Mouse (Mus musculus) ZHBTc4 (cell line): ENCODE results near the gene Abcb9.
A peak's percentile ranks its signal among the peaks of the same experiment; 100 is the strongest.

ENCODE experiments used
- DNase-seq: peaks from one replicate; pipeline ENCODE4 v3.0.0-alpha.2; 2011; ENCODE audit warnings: low read depth, low spot score

Gene Abcb9

DNA sequence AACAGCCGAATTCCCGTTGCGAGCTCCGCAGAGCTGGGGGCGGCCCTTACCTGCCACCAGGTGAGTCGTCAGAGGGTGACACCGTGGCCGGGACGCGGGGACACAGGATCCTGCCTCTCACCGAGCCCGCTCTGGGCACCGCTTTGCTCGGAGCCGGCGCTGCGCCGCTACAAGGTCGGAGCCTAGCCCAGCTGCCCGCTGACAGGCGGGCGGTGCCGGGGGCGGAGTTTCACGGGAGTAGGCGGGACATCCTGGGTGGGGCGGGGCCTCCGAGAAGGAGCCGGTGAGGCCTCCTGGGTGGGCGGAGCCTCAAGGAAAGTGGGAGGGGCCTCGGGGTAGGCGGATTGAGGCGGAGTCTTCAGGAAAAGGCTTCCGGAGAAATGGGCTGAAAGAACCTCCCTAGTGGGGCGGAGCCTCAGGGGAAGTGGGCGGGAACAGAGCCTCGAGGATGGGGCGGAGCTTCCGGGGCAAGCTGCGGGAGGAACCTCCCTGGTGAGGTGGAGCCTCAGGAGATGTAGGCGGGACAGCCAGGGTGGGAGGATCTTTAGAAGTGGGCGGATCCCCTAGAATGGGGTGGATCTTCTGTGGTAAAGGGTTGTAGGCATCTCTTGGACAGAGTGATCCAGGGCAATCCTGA lies at the start of gene Abcb9:
Gene Abcb9, minus strand, starts transcription at position 203 of the 637 bp plus-strand sequence.
- DNase-seq: peak; percentile 98

DNA sequence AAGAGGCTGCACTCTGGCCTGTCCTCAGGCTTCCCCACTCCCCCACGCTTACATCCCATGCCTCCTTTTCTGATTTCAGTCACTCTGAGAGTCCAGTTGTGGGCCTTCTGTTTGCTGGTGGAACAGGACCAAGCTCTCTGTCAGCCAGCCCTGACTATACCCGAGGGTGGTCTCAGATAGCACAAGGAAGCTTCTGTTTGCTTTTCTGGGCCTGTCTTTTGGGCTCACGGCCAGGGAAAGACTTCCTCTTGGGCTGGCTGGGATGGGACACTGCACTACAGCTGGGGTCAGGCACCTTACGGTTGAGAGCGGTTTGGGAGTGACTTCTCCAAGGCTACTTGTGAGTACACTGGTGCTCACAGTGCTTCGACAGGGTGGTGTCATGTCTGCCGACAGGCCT lies 42.5 kb upstream of the Abcb9 start:
- no peak for DNase-seq

DNA sequence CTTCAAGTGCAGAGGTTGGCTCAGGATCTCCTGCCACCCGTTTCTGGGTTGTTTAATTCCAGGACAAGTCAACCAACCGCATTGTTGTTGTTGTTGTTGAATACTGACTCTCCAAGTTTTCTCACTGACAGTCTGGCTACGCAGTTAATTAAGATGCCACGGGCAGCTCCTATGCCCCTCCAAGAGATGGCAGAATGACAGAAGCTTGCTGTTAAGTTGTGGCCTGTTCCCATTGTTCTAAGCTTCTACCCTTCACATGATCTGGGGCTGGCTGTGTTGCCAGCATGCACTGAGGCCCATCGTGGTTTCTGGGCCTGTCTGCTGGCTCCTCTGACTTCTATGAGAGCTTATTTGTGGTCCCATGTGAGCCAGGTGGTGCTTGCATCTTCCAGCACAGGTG lies 38.7 kb upstream of the Abcb9 start:
- DNase-seq: no peak

DNA sequence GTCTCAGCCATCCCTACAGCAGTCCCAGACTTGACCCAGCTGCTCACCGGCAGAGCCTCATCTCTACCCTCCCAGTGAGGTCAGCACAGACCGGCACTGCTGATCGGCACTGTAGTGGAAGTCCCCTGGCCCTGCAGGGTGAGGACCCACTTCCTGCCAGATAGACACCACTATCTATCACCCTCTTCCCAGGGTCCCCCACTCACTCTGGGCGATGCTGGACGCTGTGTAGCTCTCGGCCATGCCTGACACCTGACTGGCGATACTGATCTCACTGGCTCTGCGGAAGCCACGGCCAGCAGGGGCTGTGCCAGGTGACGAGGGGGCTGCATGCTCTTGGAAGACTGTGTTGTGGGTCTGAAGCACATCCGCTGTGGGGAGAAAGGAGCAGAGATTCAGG lies 29.5 kb upstream of the Abcb9 start:
- DNase-seq: no peak

DNA sequence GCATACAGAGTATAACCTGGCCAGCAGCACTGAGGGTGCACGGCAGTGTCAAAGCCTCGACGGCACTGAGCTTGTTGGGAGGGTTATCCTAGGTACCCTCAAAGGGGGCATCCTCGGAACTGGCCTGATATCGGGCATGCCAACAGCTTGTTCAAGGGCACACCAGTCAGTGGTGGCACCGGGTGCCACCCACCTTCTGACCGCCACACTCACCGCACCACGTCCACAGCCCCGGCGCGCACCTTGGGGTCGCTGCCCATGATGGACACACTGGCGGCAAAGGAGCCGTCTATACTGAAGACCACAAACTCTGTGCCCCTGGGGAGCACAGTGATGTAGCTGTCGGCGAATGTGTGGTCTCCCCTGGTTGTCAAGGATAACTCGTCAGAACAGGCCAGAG lies 26.8 kb upstream of the Abcb9 start:
- DNase-seq: no peak

GRCm38 (mm10) chr5:124119204-124119603 lies 23.6 kb upstream of the Abcb9 start:
- DNase-seq: no peak

GRCm38 (mm10) chr5:124115990-124116845 lies 20.6 kb upstream of the Abcb9 start, which contains the start of gene Arl6ip4:
Gene Arl6ip4, plus strand, starts transcription at chr5:124116089.
- peak; percentile 86 for DNase-seq

DNA sequence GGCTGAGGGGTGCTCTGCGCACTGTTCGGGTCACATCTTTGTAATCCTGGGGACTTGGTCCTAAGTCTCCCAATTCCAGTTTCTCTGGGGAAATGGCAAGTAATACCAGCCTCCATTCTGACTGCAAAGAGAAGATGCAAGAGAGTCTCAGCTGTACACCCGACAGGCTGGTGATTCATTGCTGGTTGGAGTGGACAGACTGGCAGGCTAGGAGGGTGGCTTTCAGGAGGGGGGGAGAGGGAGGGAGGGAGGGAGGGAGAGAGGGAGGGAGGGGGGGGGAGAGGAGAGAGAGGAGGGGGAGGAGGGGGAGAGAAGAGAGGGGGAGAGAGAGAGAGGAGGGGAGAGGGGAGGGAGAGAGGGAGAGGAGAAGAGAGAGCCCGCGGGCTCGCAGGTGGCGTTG lies 19.9 kb upstream of the Abcb9 start:
- DNase-seq: no peak

DNA sequence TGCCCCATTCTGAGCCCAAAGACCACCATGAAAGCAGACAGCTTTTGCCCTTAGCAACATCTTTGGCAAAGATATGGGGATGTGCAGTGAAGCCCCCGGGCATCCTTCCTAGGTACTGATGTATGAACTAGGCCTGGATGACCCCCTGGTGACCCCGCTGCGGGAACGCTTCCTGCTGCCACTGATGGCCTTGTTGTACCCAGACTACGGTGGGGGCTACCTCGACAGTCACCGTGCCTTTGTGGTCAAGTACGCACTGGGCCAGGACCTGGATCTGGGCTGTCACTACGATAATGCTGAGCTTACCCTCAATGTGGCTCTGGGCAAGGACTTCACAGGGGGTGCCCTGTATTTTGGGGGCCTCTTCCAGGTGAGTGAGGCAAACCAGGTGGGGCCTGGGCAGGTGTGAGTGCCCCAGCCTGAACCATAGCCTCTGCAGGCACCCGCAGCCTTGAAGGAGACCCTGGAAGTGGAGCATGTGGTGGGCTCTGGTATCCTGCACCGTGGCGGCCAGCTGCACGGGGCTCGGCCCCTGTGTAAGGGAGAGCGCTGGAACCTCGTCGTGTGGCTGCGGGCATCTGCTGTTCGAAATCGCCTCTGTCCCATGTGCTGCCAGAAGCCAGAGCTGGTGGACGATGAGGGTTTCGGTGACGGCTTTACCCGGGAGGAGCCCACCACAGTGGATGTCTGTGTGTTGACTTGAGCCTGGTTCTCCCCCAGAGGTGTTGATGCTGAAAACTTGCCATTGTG lies 18.9 kb upstream of the Abcb9 start:
- DNase-seq: no peak

GRCm38 (mm10) chr5:124113030-124113429 lies 17.4 kb upstream of the Abcb9 start:
- peak; percentile 69 for DNase-seq

DNA sequence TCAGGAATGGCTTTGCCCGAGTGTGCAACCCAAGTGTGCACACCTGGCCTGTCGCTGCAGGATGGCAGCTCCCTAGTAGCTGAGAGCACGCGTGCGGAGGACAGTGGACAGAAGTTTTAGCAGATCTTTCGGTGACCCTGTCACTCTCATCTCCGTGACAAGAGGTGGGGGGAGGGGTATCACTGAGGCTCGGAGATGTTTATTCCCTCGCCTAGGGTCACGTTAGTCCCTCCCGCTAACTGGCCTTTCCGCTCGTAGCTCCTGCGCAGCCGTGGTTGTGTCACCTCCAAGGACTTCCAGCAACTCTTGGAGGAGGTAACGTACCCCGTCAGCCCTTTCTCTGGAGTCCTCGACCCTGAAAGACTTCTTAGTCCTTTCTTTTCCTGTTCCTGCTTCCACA lies 16.9 kb upstream of the Abcb9 start:
- DNase-seq: no peak

DNA sequence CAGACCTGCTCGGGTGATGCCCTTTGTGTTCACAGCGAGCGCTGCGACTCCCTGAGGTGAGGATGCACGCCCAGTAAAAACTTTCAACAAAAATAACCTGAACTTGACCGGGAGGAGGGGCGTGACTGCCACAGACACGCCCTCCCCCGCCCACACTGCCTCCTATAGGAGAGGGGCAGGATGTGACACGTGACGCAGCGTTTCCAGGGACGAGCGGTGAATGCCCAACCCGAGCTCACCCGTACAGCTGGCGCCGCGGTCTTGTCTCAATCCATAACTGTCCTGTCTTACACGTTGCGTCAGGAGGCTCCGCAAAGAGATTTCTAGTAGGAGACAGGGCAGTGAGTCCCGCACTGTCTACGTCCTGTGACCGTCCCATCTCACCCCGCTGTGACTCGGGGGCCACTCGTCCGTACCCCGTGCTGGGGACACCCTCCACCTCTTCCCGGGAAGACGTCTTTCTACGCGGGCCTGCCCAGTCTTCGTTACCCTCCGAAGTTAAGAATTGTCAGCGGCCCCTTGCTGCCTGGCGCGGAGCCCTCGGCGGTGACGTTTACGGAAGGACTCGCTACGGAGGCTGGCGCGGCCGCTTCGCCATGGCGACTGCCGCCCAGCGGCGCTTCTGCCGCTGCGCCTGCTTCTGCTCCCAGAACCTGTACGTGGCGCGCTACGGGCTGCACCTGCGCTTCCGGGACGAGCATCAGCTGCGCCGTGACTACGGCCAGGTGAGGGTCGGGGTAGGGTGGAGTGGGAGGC lies 16.3 kb upstream of the Abcb9 start, which contains the start of gene Ogfod2:
Gene Ogfod2, plus strand, starts transcription at position 556 of the 756 bp plus-strand sequence.
- peak; percentile 87 for DNase-seq

- no peak for DNase-seq
Observed at GRCm38 (mm10) chr5:124111077-124111741, 15.6 kb upstream of the Abcb9 start.

DNA sequence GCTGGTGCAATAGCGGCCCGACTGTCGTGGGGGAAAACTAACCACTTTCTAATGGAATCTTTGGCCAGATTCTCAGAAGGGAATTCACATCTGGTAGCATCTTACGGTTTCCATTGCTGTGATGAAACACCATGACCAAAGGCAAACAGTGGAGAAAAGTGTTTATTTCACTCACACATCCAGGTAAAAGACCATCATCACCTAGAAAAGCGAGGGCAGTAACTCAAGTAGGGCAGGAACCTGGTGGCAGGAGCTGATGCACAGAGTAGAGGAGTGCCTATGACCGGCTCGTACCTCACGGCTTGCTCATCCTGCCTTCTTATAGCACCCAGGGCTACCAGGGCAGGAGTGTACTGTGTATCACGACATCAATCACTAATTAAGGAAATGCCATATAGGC lies 8.0 kb upstream of the Abcb9 start:
- no peak for DNase-seq

GRCm38 (mm10) chr5:124103020-124103419 lies 7.4 kb upstream of the Abcb9 start:
- no peak for DNase-seq

GRCm38 (mm10) chr5:124102326-124102725 lies 6.7 kb upstream of the Abcb9 start:
- DNase-seq: no peak

- no peak for DNase-seq
Observed at GRCm38 (mm10) chr5:124100128-124101044, 4.8 kb upstream of the Abcb9 start.

DNA sequence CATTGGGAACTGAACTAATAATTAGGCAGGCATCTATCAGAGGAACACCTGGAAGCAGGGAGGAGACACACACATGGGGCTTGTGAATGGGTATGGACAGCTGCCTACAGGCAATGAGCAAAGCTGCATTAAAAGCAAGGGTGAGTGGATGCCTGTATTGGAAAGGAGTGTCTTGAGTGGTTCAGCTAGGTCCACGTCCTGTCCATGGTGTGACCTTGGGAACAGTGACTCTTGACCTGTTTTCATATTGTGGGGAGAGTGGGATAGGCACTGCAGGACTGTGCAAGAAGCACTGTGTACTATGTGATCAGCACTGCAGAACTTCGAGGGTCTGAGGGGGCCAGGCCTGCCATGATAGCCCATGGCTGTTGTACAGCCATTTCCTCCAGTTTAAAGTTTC lies 3.3 kb upstream of the Abcb9 start:
- no peak for DNase-seq

DNA sequence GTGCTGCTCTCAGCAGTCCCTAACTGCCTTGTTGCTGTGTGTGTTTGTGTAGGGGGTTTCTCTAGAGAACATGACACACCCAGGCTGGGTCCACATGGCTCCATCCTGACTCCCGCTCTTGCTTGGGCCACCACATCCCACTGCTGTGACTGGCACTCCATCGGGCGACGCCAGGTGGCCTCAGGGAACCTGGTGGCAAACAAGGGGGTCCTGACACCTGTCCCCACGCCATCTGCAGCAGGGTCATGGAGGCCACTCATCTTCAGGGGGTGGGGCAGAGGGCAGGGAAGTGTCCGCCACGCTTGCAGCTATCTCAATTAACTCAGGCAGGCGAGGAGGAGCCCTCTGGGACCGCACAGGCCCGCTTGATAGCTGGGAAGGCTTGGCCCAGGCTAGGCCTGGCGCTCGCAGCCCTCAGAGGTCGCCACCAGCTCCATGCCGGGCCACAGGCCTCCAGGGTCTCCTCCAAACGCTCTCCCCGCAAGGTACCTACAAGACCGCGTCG lies 469 bp downstream of the Abcb9 start:
- DNase-seq: no peak
